Mouse (Mus musculus) gonadal fat pad, adult 2 months (tissue): ENCODE measurements around the gene Dnajc5g. TPM values are rescaled to one million over a fixed set of nuclear protein-coding genes. Genes with fewer than 3 reads are reported as not detected.

ENCODE experiments used
- DNase-seq: peaks from one replicate; pipeline ENCODE4 v3.0.0-alpha.2; 2012; ENCODE audit warnings: low read depth
- polyA plus RNA-seq: library from polyadenylated mRNA; depleted of rRNA; stranded (reverse); fragments of >200 nt; gene quantifications from 2 replicates; pipeline ENCODE4 v1.2.3, GENCODE M21; 2012; rRNA removed

The Dnajc5g gene
- polyA plus RNA-seq = 0.32 and 0.46 TPM in 2 replicates

- no peak for DNase-seq
Measured at GRCm38 (mm10) chr5:31105814-31106335, at the start of gene Dnajc5g. TSS of gene Dnajc5g (plus strand) at chr5:31106285.

DNA sequence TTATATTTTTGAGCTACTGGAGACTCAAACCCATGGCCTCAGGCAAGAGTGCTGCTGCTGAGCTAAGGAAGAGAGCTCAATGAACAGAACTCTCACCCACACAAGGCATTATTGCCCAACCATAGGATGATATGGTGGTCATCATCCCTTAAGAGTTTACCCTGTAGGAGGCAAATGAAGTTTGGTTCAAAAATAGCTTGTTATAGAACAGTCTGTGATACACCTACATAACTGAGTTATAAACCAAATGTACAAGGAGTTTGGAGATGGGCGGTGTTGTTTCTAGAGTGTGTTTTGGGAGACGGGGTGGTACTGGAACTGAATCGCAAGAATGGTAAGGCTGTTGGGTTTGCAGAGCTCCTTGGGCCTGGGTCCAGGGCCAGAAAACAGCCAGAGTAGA lies 36.3 kb upstream of the Dnajc5g start:
- no peak for DNase-seq

- no peak for DNase-seq
Measured at GRCm38 (mm10) chr5:31071059-31071458, 35.0 kb upstream of the Dnajc5g start.

GRCm38 (mm10) chr5:31071821-31072220 lies 34.3 kb upstream of the Dnajc5g start:
- no peak for DNase-seq

GRCm38 (mm10) chr5:31073176-31073575 lies 32.9 kb upstream of the Dnajc5g start:
- no peak for DNase-seq

DNA sequence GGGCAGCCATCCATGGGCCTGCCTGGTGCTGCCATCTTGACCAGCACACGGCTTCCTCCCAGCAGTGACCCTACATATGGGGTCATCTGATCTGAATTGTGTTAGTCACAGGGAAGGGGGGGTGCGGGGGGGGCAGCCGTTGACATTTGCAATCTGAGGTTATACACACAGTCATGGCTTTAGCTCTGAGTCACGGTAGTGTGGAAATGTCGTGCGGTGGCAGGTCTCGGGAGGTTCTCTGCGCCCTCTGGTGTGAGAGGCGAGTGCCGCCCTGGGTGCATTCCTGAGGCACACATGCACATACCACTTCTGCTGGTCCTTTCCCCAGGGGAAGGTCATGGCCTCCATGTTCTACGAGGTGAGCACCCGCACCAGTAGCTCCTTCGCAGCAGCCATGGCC lies 29.7 kb upstream of the Dnajc5g start:
- DNase-seq = no peak

DNA sequence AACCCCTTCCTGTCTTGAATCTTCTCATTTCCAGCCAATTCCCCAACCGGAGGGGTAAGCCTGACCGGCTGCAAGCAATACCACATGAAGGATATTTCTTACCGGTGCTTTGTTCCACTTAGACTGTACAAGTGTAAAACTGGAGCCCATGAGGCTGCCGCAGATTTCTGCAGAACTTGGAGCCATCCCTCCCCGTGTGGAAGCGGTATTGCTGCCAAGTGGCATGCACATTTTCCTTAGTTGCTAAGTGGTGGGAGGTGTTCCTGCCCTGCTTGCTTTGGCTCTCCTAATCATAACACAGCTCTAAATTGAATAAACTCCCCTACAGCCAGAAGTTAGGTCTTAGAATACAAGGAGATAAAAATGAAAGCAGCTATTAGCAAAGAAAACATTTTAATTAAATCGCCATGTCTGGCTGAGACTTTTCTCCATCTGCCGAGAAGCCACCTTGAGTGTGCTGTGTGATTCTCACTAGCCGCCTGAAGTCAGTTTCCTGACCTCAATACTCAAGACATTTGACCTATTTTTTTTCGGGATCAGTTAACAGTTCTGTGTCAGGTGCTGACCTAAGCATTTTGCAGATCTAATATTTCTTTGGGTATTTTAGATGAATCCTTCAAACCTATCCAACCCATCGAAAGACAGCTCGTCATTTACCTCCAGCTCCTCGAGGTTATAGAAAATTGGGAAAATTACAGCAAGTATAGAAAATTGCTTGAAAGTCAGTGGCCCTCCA lies 25.9 kb upstream of the Dnajc5g start:
- no peak for DNase-seq

DNA sequence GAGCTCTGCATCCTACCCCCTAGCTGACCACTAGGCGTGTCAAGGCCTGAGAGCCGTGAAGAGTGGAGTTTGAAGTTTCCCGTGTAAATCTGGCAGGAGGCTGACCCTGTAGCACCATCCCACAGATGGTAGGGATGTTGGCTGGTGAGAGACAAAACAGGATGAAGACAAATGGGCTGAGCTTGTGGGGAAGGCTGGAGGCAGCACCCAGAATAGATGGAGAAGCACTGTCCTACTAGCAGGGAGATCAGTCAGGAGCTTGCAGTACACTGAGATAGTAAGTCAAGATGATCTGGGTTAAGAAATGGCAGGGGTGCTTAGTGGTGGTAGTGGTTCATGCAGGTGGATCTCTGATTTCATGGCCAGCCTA lies 25.3 kb upstream of the Dnajc5g start:
- DNase-seq = no peak

GRCm38 (mm10) chr5:31081386-31081785 lies 24.7 kb upstream of the Dnajc5g start:
- DNase-seq = no peak

DNA sequence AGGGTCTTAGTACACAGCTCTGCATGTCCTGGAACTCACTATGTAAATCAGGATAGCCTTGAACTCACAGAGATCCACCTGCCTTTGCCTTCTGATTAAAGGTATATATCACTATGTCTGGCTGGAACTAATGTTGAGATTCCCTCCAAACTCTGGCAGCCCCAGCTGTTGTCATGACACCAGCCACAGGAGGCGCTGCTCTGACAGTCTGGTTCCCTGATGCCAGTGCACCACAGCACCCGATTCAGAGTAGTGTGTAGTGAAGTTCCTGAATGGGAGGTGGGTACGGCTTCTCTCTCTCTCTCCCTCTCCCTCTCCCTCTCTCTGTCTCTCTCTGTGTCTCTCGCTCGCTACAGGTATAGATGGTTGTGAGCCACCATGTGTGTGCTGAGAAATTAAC lies 23.7 kb upstream of the Dnajc5g start:
- DNase-seq = no peak

DNA sequence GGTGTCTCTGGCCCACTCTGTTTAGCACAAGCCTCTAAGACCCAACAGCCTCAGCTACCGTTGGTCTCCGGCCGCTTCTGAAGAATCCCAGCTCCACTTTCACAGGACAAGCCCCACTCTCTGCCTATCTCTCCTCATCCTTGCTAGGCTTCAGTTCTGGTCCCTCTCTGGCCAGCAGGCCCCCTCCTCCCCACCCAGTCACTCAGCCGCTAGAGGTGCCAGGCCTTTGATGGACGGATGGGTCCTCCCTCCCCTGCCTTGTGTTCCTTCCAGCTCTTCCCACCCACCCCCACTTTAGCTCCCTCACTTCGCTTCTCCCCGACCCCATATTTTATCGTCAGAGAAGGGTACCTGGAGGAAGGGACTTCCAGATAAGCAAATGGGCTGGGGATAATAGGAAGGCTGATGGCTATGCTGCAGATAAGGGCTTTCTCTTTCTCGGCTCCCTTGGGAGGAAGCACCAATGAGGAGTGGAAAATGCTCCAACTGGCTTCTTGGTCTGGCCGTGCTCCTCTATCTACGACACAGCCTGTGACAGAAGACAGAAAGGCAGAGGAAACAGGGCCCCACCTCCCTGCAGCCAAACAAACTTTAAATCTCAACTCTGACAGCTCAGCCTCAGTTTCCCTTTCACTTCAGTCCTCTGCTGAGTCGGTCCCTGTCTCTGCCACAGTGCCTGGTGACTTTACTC lies 23.0 kb upstream of the Dnajc5g start:
- DNase-seq = no peak

GRCm38 (mm10) chr5:31083949-31084348 lies 22.1 kb upstream of the Dnajc5g start:
- DNase-seq = no peak

DNA sequence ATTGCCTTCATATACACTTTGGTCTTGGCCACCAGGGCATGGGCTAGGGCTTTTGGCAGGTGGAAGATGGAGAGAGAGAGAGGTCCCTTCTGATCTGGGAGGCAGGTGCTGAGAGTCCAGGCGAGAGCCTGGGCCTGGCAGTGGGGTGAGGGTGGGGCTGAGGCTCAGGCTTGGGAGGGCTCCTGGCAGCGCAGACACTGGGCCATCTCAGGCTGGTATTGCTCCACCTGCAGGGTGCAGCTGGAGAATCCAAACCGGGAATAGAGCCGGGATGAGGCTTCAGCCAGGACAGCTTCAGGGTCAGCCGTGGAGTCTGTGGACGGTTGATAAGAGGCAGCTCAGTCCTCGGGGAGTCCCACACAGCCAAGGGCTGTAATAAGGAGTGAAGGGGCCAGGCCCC lies 19.5 kb upstream of the Dnajc5g start:
- no peak for DNase-seq

DNA sequence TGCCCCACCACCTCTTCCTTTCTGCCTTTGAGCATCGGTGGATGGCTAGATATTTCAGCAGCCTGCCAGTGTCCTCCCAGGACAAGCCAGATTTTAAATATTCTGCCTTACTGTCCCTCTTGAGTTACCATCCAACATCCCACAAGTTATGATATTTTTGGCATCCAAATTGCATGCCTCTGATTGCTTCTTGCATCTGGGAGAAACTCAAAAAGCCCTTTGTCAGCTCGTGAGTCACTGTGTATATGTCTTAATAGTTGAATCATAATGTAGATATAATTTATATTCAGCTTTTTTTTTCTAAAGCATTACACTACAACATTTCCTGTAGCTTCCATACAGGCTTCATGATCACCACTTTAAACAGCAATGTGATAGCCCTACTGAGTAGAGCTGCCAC lies 19.0 kb upstream of the Dnajc5g start:
- no peak for DNase-seq

DNA sequence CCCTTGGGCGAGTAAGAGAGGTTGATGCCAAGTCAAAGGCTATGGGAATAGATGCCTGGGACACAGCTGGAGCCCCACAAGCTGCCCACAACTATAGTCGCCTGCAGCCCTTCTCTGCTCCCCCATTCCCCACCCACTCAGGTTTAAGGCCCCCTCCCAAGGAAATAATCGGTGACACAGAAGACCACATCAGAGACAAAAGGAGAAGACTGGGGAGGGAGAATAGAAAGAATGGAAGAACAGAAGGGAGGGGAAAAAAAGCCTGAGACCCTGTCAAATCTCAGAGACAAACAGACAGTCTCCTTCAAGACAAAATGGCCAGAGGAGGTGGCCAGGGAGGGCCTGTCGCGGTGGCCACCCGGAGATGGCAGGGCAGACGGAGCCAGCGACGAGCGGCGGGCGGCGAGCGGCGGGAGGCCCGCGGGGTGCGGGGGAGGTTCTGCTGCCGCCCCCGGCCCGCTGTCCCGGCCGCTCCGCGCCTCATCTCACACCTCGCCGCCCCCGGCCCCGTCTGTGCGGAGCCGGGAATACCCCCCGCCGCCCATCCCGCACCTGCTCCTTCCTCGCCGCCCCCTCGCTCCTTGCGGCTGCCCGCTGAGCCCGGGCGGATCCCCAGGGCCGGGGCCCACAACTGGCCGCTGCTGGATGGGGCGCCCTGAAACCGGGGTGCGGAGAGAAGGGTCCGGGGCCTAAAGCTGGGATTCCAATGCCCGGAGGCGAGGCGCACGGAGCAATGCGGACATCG lies 13.7 kb upstream of the Dnajc5g start:
- DNase-seq = no peak

DNA sequence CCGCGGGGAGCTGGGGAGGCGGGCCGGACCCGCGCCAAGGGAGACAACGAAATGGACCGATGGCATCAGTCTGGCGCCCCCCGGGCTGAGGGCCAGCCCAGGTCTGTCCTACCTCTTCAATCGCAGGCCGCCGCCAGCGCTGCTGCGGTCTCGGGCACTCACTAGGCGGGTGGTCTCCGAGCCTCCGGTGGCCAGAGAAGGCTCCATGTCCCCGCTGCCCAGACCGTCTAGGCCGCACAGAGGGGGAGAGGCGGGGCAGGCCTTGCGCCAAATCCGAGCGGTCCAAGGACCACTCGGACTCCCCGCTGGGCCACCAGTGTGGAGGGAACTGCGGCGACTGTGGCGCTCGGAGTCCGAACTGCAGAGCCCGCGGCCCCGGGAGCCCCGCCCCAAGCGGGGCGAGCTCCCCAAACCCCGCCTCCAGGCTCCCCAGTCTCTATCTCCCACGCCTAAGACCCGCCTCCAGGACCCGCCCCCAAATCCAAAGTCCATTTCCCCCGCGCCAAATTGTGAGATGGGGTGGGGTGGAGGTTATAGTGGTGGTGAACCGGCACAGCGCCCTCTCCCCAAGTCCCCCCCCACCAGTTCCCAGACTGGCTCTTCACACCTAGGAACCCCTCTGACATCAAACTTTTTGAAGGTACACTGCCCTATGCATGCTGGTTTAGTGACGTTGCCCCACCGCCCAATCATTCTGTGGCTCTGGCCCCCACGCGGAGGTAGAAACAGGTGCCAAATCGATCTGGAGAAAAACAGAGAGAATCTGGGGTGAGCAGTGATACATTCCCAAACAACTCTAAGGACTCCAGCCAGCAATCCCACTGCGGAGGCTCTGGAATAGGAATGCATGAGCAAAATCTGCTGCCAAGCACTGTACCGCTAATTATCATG lies 12.7 kb upstream of the Dnajc5g start:
- no peak for DNase-seq

DNA sequence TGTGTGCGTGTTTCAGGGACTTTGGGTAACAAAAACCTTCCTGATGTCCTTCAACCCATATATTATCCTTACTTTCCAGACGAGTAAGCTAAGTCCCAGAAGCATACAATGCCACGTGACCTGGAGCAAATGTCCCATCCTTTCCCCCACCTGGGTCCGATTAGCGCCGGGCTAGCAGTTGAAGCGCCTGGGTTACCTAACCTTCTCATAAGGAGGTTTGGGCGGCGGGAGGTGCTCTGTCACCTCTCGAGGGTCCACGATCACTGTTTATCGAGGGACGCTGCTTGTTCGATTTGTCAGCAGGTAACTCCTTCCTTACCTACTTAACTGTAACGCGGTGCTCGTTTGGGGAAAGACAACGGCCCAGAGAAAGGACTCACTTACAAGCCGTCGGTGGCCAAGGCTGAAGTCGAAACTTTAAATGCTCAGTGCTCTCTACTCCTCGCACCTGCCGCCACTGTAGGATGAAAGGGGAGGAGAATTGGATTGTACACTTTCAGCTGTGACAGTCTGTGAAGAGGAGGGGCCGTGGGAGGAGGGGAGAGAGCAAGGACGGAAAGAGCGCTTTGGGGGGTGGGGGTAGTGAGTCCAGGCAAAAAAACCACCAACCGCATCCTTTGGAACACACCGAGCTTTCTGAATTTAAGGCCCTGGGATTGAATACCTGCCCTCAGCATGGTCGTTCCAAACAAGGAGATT lies 11.8 kb upstream of the Dnajc5g start:
- no peak for DNase-seq

- no peak for DNase-seq
Measured at GRCm38 (mm10) chr5:31094799-31095691, 11.0 kb upstream of the Dnajc5g start.

DNA sequence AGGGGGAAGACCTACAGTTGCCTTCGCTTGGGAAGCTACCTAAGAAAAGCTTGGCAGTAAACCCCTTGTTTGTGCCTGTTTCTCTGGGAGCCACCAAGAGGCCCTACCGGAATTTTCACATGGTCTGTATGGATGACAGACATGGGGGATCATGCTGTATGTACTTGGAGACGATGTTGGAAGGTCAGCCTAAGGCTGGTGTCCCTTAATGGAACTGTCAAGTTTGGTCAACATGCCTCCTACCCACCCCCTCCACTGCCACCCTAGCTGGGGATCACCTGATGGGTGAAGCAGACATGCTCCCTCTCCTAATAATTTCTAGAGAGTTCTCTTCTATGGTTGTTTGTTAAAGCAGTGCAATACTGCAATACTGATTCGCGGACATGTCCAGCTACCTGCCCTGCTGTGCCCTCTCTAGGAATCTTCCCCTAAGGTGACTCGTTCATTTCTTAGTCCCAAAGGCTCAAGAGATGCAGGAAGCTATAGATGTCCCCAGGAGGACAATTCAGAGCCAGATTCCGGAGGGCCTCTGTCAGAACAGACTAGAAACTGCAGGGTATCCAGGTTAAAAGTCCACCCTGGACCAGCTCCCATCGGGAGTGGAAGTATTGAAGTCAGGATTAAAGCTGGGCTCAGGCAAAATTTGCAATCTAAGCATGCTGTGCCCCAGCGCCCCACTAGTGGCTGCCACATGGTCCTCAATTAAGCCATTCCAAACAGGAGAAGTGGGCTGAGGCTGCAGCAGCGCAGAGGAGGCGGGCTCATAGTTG lies 10.2 kb upstream of the Dnajc5g start:
- no peak for DNase-seq
